Comparison of ENCODE assay signal across 10 mouse cellular contexts in genomic region chr8:57879452-57879851, GRCm38 (mm10).
DNase-seq lines count a peak whose midpoint lies in the region; ATAC-seq and TF ChIP-seq lines count a peak whose summit lies in the region.
"Had no signal": no experiment of that assay in that cellular context is flagged by ENCODE, and none has a peak within 500 bp of the region (broad histone marks: within the 10 kb centered on the region; RNA-seq: fewer than 3 reads in every experiment).

No protein-coding gene starts in this region.

- ATAC-seq in G1E (ENCODE audit: extremely low read depth, insufficient number of reproducible peaks, low FRiP score, poor library complexity, severe bottlenecking), result peak; percentile 8; the same call in 1 of the 2 replicates
- ATAC-seq in frontal cortex, adult (ENCODE audit: low TSS enrichment), result peak; percentile 95
- ATAC-seq in intestine, postnatal 0 days, result no peak
- ATAC-seq: Patski had no signal

- intact Hi-C loops in left cerebral cortex, postnatal 36 days (cut with DNase I), result no loop called here
- intact Hi-C loops in heart, postnatal 25 days (cut with DNase I), result no loop called here

- H3K4me1 ChIP-seq in G1E (ENCODE audit: insufficient read depth, low read depth, low read length), result 0 out of 2 replicates have a peak, but pooled peaks cover 4% of the 10 kb centered on the region
- H3K4me1 ChIP-seq in intestine, postnatal 0 days (replicated peaks; ENCODE audit: control insufficient read depth, insufficient read depth, low read length), result no peaks in the 10 kb centered on the region

- H3K9ac ChIP-seq in intestine, postnatal 0 days (ENCODE audit: low read depth, low read length), result no peak overlapping the region
- H3K9ac ChIP-seq: liver, embryonic 14.5 days had no signal

- H3K9me3 ChIP-seq in G1E (replicated peaks), result no peaks in the 10 kb centered on the region
- no peaks in the 10 kb centered on the region for H3K9me3 ChIP-seq in intestine, postnatal 0 days (ENCODE audit: control insufficient read depth)

- H3K27ac ChIP-seq in intestine, postnatal 0 days (ENCODE audit: low read depth, low read length), result no peak overlapping the region
- H3K27ac ChIP-seq: liver, embryonic 14.5 days had no signal

- no peak for TF ChIP-seq CTCF in G1E (IDR thresholded peaks at IDR 0.05; ENCODE audit: low read depth, low read length)
- no peak for TF ChIP-seq CTCF in intestine, postnatal 0 days (IDR thresholded peaks at IDR 0.05; ENCODE audit: low read depth)

- 67% methylated on average over 11 of the region's 11 CpGs for WGBS in intestine, postnatal 0 days

- H3K36me3 ChIP-seq in G1E (replicated peaks), result no peaks in the 10 kb centered on the region
- no peaks in the 10 kb centered on the region for H3K36me3 ChIP-seq in intestine, postnatal 0 days (ENCODE audit: control insufficient read depth, insufficient read depth)

- H3K4me3 ChIP-seq in G1E (ENCODE audit: low read depth, low read length), result no peak overlapping the region
- H3K4me3 ChIP-seq in intestine, postnatal 0 days (ENCODE audit: low read depth, low read length), result no peak overlapping the region

- H3K4me2 ChIP-seq in intestine, postnatal 0 days (replicated peaks; ENCODE audit: low read depth), result no peak overlapping the region

- H3K27me3 ChIP-seq in G1E (ENCODE audit: insufficient read depth, low read length), result peaks cover 4% of the 10 kb centered on the region; the same call in 1 of the 2 replicates
- H3K27me3 ChIP-seq in intestine, postnatal 0 days (replicated peaks; ENCODE audit: control insufficient read depth, insufficient read depth, low read length), result no peaks in the 10 kb centered on the region

- no peak for DNase-seq in G1E (ENCODE audit: low spot score)
- DNase-seq in brain, adult 2 months (ENCODE audit: low read depth, low spot score), result peak; percentile 88
- peak; percentile 54 to 56 for DNase-seq in left cerebral cortex, postnatal 36 days (ENCODE audit: low spot score in 2 of 2)
- no peak for DNase-seq in heart, postnatal 25 days (ENCODE audit: low spot score)
- DNase-seq in embryo, embryonic 9.5 days (ENCODE audit: extremely low spot score), result no peak
- DNase-seq: kidney, postnatal 25 days had no signal

Comparison
In these comparisons a context has a peak if more than half of its experiments do, and no peak if none do; other contexts are left out.
1. DNase-seq: peak in brain, adult 2 months (single experiment) and left cerebral cortex, postnatal 36 days (2 of 2); none in G1E (single experiment), heart, postnatal 25 days (single experiment) and embryo, embryonic 9.5 days (single experiment).